Mouse (Mus musculus): ENCODE results near the gene Entpd8.

Gene Entpd8

DNA sequence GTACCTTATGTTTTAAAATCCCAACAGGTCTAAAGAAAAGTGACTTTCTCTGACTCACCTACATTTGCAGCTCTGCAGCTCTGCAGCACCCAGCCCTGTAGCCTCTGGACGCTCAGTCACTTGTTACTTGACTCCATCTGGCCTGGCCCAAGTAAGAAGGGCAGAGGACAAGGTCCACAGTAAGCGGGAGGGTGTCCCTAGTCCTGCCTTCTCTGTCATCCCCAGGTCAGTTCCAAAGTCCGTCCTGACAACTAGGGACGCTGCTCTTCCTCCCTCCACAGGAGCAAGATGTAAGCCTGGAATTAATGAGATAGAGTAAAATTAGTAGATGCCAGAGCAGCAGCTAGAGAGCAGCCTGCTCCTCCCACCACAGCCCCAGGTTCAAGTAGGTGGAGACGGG lies at the start of gene Entpd8:
Entpd8 (plus strand) TSS at position 229 of the 400 bp plus-strand sequence.
- no peak for DNase-seq (ENCODE audit: low spot score in 2 of 2)

DNA sequence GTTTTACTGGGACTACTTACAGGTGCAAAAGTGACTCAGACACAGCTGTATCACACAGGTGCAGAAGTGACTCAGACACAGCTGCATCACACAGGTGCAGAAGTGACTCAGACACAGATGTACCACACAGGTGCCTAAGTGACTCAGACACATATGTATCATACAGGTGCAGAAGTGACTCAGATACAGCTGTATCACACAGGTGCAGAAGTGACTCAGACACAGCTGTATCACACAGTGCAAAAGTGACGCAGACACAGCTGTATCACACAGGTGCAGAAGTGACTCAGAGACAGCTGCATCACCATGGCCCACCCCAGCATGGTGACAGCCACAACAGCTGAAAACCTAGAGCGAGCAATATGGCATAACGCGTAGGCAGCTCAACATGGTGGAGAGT lies 45.1 kb upstream of the Entpd8 start:
- no peak for DNase-seq (ENCODE audit: low spot score in 2 of 2)

DNA sequence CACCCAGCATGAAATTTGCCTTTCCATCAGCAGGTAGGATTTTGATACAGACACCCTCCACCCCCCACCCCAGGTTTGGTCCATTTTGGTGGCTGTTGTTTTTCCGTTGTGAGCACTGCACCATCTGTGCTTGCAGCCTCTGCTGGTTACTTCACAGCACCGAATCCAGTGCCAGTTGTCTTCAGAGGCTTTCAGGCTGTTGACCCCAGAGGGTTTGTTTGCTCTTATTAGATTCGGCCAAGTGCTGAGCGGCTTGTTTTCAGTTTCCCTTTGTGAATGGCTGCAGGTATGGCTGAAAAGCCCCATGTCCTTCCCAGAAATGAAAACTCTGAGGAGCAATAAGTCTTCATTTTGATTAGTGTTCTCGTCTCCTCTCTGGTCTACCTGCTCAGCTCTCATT lies 40.0 kb upstream of the Entpd8 start:
- DNase-seq (ENCODE audit: low spot score in 2 of 2) = no peak

DNA sequence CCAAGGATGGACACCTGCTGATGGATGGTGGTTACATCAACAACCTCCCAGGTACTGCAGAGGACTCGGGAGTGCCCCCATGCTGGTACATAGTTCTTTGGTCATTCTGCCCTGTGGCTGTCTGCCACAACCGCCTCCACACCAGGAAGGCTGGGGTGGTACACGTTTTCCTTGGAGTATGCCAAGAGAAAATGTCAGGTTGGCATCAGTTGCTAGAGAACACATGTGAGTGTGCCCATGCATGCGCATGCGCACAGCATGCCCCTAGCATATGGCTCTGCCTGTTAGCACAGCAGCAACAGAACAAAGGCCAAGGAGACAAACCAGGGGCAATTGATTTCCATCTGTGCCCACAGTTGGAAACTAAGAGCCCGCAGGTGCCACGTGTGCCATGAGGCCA lies 29.2 kb upstream of the Entpd8 start:
- DNase-seq (ENCODE audit: low spot score in 2 of 2) = no peak

DNA sequence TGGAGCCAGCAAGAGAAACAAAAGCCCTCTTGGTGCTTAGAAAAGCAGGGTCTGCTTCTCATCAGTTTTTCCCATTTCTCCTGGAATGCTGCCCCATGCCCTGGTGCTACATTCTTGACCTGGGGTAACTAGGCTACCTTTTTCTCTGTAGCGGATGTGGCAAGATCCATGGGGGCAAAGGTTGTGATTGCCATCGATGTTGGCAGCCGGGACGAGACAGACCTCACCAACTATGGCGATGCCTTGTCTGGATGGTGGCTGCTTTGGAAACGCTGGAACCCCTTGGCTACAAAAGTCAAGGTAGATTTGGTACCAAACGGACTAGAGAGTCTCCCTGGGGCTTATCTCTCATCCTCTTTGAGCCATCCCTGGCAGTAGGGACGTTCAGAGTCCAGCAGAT lies 28.7 kb upstream of the Entpd8 start:
- DNase-seq (ENCODE audit: low spot score in 2 of 2) = no peak

DNA sequence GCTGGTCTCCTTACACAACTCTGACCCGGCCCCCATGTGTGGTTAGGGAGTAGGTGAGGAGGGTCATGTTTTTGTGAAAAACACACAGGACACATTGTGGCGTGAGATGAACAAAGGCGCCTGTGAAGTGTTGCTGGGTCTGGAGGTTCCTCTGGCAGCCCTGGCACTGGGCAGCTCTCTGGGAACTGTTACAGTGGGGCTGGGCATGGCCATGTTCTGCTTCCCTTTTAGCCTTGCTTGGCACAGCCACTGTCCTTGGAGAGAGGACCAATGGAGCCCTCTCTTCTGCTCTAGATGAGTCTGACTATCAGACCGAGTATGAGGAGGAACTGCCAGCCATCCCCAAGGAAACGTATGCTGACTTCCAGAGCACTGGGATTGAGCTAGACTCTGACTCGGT lies 27.0 kb upstream of the Entpd8 start:
- DNase-seq (ENCODE audit: low spot score in 2 of 2) = no peak

DNA sequence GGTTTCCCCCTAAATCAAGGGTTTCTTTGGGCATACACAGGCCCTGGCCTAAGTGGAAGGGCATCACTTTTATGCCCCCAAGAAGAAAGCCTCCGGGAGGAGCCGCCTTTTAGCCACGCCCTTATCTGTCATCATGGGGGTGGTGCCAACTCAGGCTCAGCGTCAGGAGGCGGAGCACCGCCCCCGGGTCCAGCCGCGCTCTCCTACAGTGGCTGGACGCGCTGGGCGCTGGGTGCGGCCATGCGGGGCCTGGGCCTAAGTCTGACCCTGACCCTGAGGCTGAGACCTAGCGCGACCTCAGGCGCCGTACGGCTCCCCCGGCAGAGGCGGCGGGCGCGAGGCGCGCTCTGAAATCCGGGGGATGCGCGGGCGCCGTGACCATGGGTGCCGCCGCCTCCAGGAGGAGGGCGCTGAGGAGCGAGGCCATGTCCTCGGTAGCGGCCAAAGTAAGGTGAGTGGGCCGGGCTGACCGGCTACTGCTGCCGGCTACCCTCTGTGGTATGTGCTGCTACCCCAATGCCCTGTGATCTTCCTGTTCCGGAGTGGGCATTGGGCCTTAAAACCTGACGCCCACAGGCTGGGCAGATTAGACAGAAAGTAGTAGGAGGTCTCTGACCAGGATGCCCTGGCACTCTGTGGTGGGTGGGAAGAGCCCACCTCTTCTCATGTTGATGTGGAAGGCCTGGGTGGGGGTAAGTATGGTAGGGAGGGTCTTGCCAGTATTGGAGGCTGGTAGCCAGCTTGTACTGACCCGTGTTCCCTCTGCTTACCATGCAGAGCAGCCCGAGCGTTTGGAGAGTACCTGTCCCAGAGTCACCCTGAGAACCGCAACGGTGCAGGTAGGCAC lies 25.7 kb upstream of the Entpd8 start, which contains the start of gene Nsmf:
Nsmf (plus strand) TSS at position 135 of the 847 bp plus-strand sequence.
- DNase-seq (ENCODE audit: low spot score in 2 of 2) = peak; percentile 81 to 86

DNA sequence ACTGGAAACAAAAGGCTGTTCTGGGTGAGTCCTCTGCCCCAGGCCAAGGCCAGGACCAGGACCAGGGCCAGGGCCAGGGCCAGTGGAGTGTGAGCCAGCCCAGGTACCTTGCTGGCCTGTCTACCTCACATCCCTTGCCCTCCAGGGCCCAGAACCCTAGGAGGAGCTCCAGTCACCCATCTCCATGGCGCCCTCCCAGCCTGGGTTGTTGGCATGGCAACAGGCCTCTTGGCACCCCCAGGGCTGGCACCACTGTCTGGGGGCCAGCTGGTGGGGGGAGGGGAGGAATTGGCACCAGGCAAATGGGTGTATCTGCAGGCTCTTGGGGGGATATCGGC lies 25.1 kb upstream of the Entpd8 start:
- DNase-seq (ENCODE audit: low spot score in 2 of 2) = peak; percentile 74 to 86

DNA sequence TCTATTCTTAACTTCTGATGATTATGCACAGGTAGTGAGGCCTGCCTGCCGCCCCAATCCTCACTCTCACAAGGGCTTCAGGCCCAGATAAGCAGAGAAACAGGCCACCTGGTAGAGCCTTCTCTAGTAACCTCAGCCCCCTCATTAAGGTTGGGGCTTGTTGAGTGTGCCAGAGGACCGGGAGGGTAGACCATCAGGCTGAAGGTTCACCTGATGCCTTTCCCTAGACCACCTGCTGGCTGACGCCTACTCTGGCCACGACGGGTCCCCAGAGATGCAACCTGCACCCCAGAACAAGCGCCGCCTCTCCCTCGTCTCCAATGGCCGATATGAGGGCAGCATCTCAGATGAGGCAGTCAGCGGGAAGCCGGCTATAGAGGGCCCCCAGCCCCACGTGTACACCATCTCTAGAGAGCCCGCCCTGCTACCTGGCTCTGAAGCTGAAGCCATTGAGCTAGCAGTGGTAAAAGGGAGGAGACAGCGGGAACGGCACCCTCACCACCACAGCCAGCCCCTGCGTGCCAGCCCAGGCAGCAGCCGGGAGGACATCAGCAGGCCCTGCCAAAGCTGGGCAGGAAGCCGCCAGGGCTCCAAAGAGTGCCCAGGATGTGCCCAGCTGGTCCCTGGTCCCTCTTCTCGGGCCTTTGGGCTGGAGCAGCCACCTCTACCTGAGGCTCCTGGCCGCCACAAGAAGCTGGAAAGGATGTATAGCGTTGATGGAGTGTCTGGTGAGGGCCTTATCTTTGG lies 24.5 kb upstream of the Entpd8 start:
- DNase-seq (ENCODE audit: low spot score in 2 of 2) = no peak

DNA sequence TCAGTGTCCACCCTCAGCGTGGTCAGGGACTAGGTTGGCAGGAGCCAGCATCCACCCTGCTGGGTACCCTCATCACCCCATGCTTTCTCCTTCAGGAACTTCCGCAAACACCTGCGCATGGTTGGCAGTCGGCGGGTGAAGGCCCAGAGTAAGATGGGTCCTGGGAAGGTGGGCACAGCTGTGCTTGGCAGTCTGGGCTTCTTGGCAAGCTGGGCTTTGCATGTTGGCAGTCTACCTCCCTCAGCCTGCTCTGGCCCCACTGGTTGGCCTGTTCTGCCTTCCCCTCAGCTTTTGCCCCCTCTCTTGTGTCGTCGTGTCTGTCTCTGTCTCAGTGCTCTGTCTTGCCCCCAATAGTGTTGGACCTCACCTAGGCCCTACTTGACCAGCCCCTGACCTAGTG lies 21.2 kb upstream of the Entpd8 start:
- no peak for DNase-seq (ENCODE audit: low spot score in 2 of 2)

DNA sequence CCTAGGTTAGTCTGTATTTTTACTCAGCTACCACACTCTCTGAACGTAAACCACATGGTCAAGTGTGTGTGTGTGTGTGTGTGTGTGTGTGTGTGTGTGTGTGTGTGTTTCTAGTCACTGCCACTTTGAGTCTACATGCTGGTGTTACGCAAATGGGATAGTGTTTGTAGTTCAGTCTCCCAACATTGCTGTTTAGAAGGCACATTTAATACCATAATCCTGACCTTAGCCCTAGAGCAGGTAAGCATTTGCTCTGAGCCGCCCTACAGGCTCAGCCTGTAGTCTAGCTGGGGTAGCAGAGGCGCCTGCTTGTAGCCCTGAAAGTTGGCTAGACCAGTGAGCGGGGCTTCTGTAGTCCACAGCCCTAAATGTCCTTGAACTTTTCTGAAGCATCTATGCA lies 16.6 kb upstream of the Entpd8 start:
- DNase-seq (ENCODE audit: low spot score in 2 of 2) = no peak

DNA sequence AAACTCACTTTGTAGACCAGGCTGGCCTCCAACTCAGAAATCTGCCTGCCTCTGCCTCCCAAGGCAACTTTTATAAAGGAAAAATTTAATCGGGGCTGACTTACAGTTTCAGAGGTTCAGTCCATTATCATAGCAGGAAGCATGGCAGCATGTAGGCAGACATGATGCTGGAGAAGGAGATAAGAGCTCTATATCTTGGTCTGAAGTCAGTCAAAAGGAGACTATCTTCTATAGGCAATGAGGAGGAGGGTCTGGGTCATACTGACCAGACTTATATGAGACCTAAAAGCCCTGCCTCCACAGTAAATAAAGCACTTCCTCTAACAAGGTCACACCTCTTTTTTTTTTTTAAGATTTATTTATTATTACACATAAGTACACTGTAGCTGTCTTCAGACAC lies 15.8 kb upstream of the Entpd8 start:
- DNase-seq (ENCODE audit: low spot score in 2 of 2) = no peak

DNA sequence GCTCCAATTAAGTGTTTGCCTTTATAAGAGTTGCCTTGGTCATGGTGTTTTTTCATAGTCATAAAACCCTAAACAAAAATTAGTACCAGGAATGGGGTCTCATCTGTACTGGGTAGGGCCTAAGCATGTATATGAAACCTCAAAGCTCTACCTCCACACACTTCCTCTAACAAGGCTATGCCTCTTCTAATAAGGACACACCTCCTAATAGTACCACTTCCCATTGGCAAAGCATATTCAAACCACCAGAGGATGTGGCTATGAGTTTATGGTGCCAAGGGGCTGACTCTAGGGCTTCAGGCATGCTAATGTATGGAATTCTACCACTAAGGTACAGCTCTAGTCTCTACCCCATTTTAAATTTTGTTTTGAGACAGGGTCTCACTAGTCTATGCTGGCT lies 14.6 kb upstream of the Entpd8 start:
- no peak for DNase-seq (ENCODE audit: low spot score in 2 of 2)

DNA sequence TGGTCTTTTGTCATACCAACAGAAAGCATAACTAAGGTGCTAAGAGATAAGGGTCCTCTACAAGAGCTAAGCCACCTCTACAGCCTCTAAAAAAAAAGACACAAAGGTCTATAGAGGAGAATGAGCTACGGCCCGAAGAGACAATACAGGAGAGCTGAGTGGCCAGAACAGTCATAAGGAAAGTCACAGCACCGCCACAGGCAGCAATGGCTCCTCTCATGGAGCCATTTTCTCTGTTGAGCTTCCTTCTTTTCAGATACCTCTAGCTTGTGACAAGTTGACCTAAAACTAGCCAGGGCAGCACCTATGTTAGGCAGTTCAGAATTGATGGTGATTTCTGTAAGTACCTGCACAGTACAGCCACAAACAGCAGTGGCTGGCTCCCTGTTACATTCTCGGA lies 13.6 kb upstream of the Entpd8 start:
- DNase-seq (ENCODE audit: low spot score in 2 of 2) = no peak

DNA sequence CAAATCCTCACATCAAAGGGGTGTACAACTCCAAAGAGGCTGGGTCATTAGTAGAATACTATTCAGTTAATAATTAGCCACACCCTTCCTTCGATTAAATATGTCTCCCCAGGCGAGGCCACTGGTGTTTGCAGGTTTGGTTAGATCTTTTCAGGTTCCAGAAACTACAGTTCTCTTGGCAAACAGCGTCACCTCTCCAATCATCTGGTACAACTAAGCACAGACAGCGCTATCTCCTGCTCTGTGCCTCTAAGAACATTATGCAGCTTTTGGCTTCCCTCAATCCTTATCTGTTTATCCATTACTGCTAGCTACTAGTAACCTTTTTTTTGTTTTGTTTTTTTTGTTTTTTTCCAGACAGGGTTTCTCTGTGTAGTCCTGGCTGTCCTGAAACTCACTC lies 10.6 kb upstream of the Entpd8 start:
- no peak for DNase-seq (ENCODE audit: low spot score in 2 of 2)

DNA sequence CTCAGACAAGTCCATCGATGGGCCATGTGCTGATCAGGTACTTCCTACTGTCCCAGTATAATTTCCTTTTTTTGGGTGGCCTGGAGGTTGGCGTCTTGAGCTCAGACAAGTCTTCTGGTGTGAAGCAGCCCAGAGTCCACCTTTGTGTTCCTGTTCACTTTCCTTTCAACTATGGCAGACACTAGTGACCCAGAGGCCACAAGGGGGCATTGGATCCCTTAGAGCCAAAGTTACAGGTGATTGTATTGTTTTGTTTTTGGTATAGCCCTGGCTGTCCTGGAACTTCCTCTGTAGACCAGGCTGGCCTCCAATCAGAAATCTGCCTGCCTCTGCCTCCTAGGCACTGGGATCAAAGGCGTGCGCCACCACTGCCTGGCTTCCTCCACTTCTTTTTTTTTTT lies 7.7 kb upstream of the Entpd8 start:
- no peak for DNase-seq (ENCODE audit: low spot score in 2 of 2)

DNA sequence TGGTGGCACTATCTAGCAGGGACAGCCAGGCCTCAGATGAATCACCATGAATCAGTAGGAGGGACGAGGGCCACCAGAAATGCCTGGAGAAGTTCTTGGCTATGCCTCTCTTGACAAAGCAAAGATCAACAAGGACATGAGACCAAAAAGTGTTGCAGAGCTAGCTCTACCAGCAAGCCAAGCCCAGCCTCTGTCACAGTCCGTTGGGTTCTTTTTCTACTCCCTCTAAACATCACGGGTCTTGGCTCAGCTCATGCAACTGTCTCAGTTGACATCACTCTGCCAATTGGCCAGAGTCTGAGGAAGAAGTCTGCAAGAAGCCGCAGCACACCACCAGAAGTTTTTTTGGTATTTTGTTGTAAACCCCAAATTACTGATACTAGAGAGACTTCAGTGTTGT lies 4.6 kb upstream of the Entpd8 start:
- no peak for DNase-seq (ENCODE audit: low spot score in 2 of 2)

DNA sequence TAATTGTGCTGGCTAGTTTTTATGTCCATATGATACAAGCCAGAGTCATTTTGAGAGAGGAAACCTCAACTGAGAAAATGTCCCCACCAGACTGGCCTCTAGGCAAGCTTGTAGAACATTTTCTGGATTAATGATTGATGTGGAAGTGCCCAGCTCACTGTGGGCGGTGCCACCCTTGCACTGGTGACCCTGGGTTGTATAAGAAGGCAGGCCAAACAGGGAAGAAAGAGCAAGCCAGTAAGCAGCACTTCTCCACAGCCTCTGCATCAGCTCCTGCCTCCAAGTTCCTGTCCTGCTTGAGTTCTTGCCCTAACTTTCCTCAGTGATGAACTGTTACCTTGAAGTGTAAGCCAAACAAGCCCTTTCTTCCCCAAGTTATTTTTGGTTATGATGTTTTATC lies 1.1 kb upstream of the Entpd8 start:
- no peak for DNase-seq (ENCODE audit: low spot score in 2 of 2)

DNA sequence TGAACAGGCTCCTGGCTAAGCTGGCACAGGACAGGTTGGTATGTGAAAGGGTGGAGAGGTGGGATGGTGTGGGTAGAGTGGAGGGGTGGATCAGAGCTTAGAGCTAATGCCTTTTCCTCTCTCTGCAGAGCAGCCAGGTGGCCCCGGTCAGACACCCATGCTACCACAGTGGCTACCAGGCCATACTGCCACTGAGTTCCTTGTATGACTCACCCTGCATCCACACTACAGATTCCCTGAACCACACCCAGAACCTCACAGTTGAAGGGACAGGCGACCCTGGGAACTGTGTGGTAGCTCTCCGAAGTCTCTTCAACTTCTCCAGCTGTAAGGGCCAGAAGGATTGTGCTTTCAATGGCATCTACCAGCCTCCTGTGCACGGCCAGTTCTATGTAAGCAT lies 3.6 kb downstream of the Entpd8 start:
- DNase-seq (ENCODE audit: low spot score in 2 of 2) = no peak

DNA sequence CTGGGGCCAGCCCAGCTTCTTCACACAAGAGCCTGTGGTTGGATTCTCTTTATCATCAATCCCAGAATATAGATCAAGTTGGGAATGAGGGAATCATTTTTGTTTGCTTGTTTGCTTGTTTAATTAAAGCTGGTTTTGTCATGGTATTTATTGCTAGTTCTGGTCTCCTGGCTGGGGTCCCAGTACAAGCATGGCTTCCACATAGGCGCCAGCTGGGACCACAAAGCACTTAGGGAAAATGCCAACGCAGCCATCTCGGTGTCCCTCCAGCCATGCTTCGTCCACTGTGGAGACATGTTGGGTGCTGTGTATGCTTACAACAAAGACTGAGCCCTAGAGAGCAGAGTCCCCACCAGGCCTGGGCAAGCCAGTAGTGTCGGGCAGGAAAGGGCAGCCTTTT lies 5.5 kb downstream of the Entpd8 start:
- no peak for DNase-seq (ENCODE audit: low spot score in 2 of 2)

DNA sequence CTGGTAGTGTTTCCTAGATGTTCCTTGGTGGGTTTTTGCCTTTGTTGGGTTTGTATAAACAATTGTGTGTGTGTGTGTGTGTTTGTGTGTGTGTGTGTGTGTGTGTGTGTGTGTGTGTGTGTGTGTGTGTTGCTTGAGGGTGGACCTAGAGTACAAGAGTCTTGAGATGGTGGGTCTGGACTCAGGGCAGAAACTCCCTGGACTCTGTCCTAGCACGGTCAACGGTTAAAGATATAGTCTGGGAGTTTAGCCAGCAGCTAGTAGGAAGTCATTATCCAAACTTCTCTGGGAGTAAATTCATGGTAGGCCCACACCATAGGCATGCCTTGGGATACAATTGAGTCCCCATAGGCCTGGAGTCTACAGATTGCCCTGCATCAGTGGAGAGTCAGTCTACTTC lies 7.7 kb downstream of the Entpd8 start:
- DNase-seq (ENCODE audit: low spot score in 2 of 2) = no peak

DNA sequence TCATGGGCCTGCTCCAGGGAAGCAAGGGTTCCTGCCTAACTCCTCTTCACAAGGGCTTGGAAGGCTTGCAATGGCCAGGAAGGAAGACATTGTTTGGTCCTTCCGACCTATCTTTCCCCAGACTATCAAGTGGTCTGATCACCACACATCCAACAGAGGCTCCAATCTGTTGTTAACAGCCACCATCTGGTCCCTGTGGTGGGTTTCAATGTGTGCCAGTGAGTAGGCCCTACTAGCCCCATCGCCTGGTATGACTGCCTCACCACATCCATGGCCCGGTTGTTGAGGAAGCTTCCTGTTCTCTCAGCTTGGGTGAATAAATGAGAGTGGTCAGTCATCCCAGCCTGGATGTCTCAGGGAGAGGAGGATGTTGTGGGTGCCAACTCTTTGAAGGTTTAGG lies 8.5 kb downstream of the Entpd8 start:
- DNase-seq (ENCODE audit: low spot score in 2 of 2) = no peak

DNA sequence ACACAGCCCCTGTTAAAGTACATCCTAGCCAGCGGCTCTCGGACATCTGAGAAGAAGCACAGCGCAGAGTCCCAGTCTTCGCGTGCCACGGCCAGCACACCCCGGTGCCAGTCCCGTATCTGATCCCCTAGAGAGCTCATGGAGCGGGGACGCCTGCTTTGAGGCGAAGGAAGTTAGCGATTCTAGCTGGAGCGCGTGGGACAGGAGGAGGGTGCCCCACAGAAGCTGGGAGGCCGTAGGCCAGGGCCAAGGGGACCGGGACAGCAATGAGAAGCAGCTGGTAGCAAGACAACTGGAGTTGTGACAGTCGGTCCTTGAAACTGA lies 14.6 kb downstream of the Entpd8 start:
- DNase-seq (ENCODE audit: low spot score in 2 of 2) = no peak
